Mouse (Mus musculus): ENCODE data around the gene Lat. TPM values are rescaled to one million over a fixed set of nuclear protein-coding genes. Genes with fewer than 3 reads are reported as not detected.
"Not testable (repeated sequence)": the region's sequence is repeated elsewhere in the genome, so short reads cannot be mapped to it uniquely, and the experiment has no call there.

The Lat gene
- total and polyA plus RNA-seq, 2 experiments: 0.46 to 1.4 TPM

GRCm38 (mm10) chr7:126396298-126397119 lies 27.1 kb upstream of the Lat start, which contains the start of gene Nfatc2ip:
TSS of gene Nfatc2ip (minus strand) at chr7:126396737.
- TF ChIP-seq POLR2A (IDR thresholded peaks at IDR 0.05; ENCODE audit: extremely low read depth, insufficient read depth, low read length) (peak; percentile 75), CTCF (IDR thresholded peaks at IDR 0.05; ENCODE audit: low read depth, low read length) (no peak)
- WGBS: under 1% methylated on average over 59 of the region's 59 CpGs
- DNase-seq (ENCODE audit: extremely low read depth, low read depth, low spot score): peak; percentile 98
- peaks cover 5% of the 10 kb centered on the region for H3K4me1 ChIP-seq (ENCODE audit: control insufficient read depth, insufficient read depth, low read length)
- H3K27ac ChIP-seq (replicated peaks; ENCODE audit: insufficient read depth, low read depth, low read length): no peak within 1 kb of the TSS
- no peaks in the 10 kb centered on the region for H3K36me3 ChIP-seq (ENCODE audit: control insufficient read depth, insufficient read depth, low read length)
- H3K4me3 ChIP-seq (ENCODE audit: insufficient read depth, low read depth, low read length): peak within 1 kb of the TSS; percentile 89
- no peaks in the 10 kb centered on the region for H3K27me3 ChIP-seq (ENCODE audit: control insufficient read depth, insufficient read depth, low read length)
- H3K79me2 ChIP-seq (ENCODE audit: control insufficient read depth, insufficient read depth, low read length): peaks cover 3% of the 10 kb centered on the region; the same call in 1 of the 2 replicates
- peak within 1 kb of the TSS; percentile 83 for H3K9ac ChIP-seq (ENCODE audit: low read depth, low read length)

- H3K9ac ChIP-seq (ENCODE audit: low read depth, low read length); H3K27ac ChIP-seq (replicated peaks; ENCODE audit: insufficient read depth, low read depth, low read length); H3K79me2 ChIP-seq (ENCODE audit: control insufficient read depth, insufficient read depth, low read length); DNase-seq (ENCODE audit: extremely low read depth, low read depth, low spot score); H3K4me3 ChIP-seq (ENCODE audit: insufficient read depth, low read depth, low read length); H3K4me1 ChIP-seq (ENCODE audit: control insufficient read depth, insufficient read depth, low read length); H3K27me3 ChIP-seq (ENCODE audit: control insufficient read depth, insufficient read depth, low read length): not testable (repeated sequence)
- 96% methylated on average over 7 of the region's 7 CpGs for WGBS
- peaks cover 14% of the 10 kb centered on the region; the same call in 1 of the 2 replicates for H3K36me3 ChIP-seq (ENCODE audit: control insufficient read depth, insufficient read depth, low read length)
Observed at GRCm38 (mm10) chr7:126392086-126392884, 22.9 kb upstream of the Lat start.

GRCm38 (mm10) chr7:126388185-126388584 lies 18.8 kb upstream of the Lat start:
- H3K4me3 ChIP-seq (ENCODE audit: insufficient read depth, low read depth, low read length): no peak overlapping the region
- peaks cover 23% of the 10 kb centered on the region for H3K36me3 ChIP-seq (ENCODE audit: control insufficient read depth, insufficient read depth, low read length)
- H3K27me3 ChIP-seq (ENCODE audit: control insufficient read depth, insufficient read depth, low read length): no peaks in the 10 kb centered on the region
- no peak overlapping the region for H3K9ac ChIP-seq (ENCODE audit: low read depth, low read length)
- no peaks in the 10 kb centered on the region for H3K79me2 ChIP-seq (ENCODE audit: control insufficient read depth, insufficient read depth, low read length)
- H3K27ac ChIP-seq (replicated peaks; ENCODE audit: insufficient read depth, low read depth, low read length): no peak overlapping the region
- H3K4me1 ChIP-seq (ENCODE audit: control insufficient read depth, insufficient read depth, low read length): no peaks in the 10 kb centered on the region
- DNase-seq (ENCODE audit: extremely low read depth, low read depth, low spot score): no peak
- WGBS: 100% methylated on average over 1 of the region's 1 CpGs
- TF ChIP-seq CTCF (IDR thresholded peaks at IDR 0.05; ENCODE audit: low read depth, low read length) (no peak), POLR2A (IDR thresholded peaks at IDR 0.05; ENCODE audit: extremely low read depth, insufficient read depth, low read length) (no peak)

- H3K4me1 ChIP-seq (ENCODE audit: control insufficient read depth, insufficient read depth, low read length): no peaks in the 10 kb centered on the region
- peaks cover 12% of the 10 kb centered on the region for H3K36me3 ChIP-seq (ENCODE audit: control insufficient read depth, insufficient read depth, low read length)
- no peak overlapping the region for H3K4me3 ChIP-seq (ENCODE audit: insufficient read depth, low read depth, low read length)
- H3K27me3 ChIP-seq (ENCODE audit: control insufficient read depth, insufficient read depth, low read length): no peaks in the 10 kb centered on the region
- DNase-seq (ENCODE audit: extremely low read depth, low read depth, low spot score): no peak
- 87% methylated on average over 5 of the region's 5 CpGs for WGBS
- no peak overlapping the region for H3K27ac ChIP-seq (replicated peaks; ENCODE audit: insufficient read depth, low read depth, low read length)
- TF ChIP-seq CTCF (IDR thresholded peaks at IDR 0.05; ENCODE audit: low read depth, low read length) (no peak), POLR2A (IDR thresholded peaks at IDR 0.05; ENCODE audit: extremely low read depth, insufficient read depth, low read length) (no peak)
- no peak overlapping the region for H3K9ac ChIP-seq (ENCODE audit: low read depth, low read length)
- H3K79me2 ChIP-seq (ENCODE audit: control insufficient read depth, insufficient read depth, low read length): no peaks in the 10 kb centered on the region
Observed at GRCm38 (mm10) chr7:126383565-126383964, 14.2 kb upstream of the Lat start.

GRCm38 (mm10) chr7:126377278-126378158 lies 8.1 kb upstream of the Lat start, which contains the start of gene Spns1:
TSS of gene Spns1 (minus strand) at chr7:126377450.
- TF ChIP-seq CTCF (IDR thresholded peaks at IDR 0.05; ENCODE audit: low read depth, low read length): peak; percentile 84
- TF ChIP-seq POLR2A (IDR thresholded peaks at IDR 0.05; ENCODE audit: extremely low read depth, insufficient read depth, low read length): peak; percentile 52; the same call in 1 of the 2 replicates
- WGBS: under 1% methylated on average over 33 of the region's 33 CpGs
- Histone ChIP-seq H3K4me1 (ENCODE audit: control insufficient read depth, insufficient read depth, low read length) (peaks cover 7% of the 10 kb centered on the region), H3K27ac (replicated peaks; ENCODE audit: insufficient read depth, low read depth, low read length) (peak within 1 kb of the TSS; percentile 2), H3K79me2 (ENCODE audit: control insufficient read depth, insufficient read depth, low read length) (peaks cover 6% of the 10 kb centered on the region; the same call in 1 of the 2 replicates), H3K4me3 (ENCODE audit: insufficient read depth, low read depth, low read length) (peak within 1 kb of the TSS; percentile 72), H3K9ac (ENCODE audit: low read depth, low read length) (peak within 1 kb of the TSS; percentile 74), H3K27me3 (ENCODE audit: control insufficient read depth, insufficient read depth, low read length) (no peaks in the 10 kb centered on the region), H3K36me3 (ENCODE audit: control insufficient read depth, insufficient read depth, low read length) (no peaks in the 10 kb centered on the region)
- DNase-seq (ENCODE audit: extremely low read depth, low read depth, low spot score): peak; percentile 93
